Mouse (Mus musculus): ENCODE measurements around the gene Vmn1r67. TPM values are rescaled to one million over a fixed set of nuclear protein-coding genes. Genes with fewer than 3 reads are reported as not detected.

The Vmn1r67 gene
- polyA plus RNA-seq (2015; fragmentation: Nextera tagmentation; extraction: Ambion mirVana): not detected in 2 replicates

- no peak within 1 kb of the TSS for H3K4me2 ChIP-seq
- no peak within 1 kb of the TSS for H3K9ac ChIP-seq
- H3K4me1 ChIP-seq (replicated peaks): no peaks in the 10 kb centered on the region
- H3K27me3 ChIP-seq: no peaks in the 10 kb centered on the region
- no peak within 1 kb of the TSS for H3K4me3 ChIP-seq
- ATAC-seq (replicated peaks; ENCODE audit: insufficient number of reproducible peaks, insufficient read depth, low FRiP score, low read depth): no peak
- H3K27ac ChIP-seq: no peak within 1 kb of the TSS
- H3K36me3 ChIP-seq: no peaks in the 10 kb centered on the region
- H3K9me3 ChIP-seq (replicated peaks): peaks cover 4% of the 10 kb centered on the region; the same call in 1 of the 2 replicates
Observed at GRCm38 (mm10) chr7:10443031-10443430, at the start of gene Vmn1r67. Gene Vmn1r67 (plus strand): TSS chr7:10443331.

GRCm38 (mm10) chr7:10458166-10458565, 15.0 kb downstream of the Vmn1r67 start:
- H3K4me1 ChIP-seq (replicated peaks): no peaks in the 10 kb centered on the region
- H3K27me3 ChIP-seq: no peaks in the 10 kb centered on the region
- no peak overlapping the region for H3K4me3 ChIP-seq
- H3K36me3 ChIP-seq: no peaks in the 10 kb centered on the region
- H3K27ac ChIP-seq: no peak overlapping the region
- H3K4me2 ChIP-seq: no peak overlapping the region
- WGBS: 59% methylated on average over 3 of the region's 3 CpGs
- 0 out of 2 replicates have a peak, but pooled peaks cover 5% of the 10 kb centered on the region for H3K9me3 ChIP-seq (replicated peaks)
- H3K9ac ChIP-seq: no peak overlapping the region
- no peak for ATAC-seq (replicated peaks; ENCODE audit: insufficient number of reproducible peaks, insufficient read depth, low FRiP score, low read depth)

- Histone ChIP-seq H3K9me3 (replicated peaks) (no peaks in the 10 kb centered on the region), H3K4me1 (replicated peaks) (no peaks in the 10 kb centered on the region), H3K27me3 (no peaks in the 10 kb centered on the region), H3K27ac (no peak overlapping the region), H3K4me2 (no peak overlapping the region), H3K9ac (no peak overlapping the region), H3K4me3 (no peak overlapping the region), H3K36me3 (no peaks in the 10 kb centered on the region)
- ATAC-seq (replicated peaks; ENCODE audit: insufficient number of reproducible peaks, insufficient read depth, low FRiP score, low read depth): no peak
Observed at GRCm38 (mm10) chr7:10479813-10480212, 36.7 kb downstream of the Vmn1r67 start.

GRCm38 (mm10) chr7:10480588-10481233, 37.6 kb downstream of the Vmn1r67 start:
- no peaks in the 10 kb centered on the region for H3K27me3 ChIP-seq
- no peak overlapping the region for H3K4me2 ChIP-seq
- H3K27ac ChIP-seq: no peak overlapping the region
- H3K9me3 ChIP-seq (replicated peaks): no peaks in the 10 kb centered on the region
- no peak overlapping the region for H3K4me3 ChIP-seq
- WGBS: 57% methylated on average over 18 of the region's 18 CpGs
- ATAC-seq (replicated peaks; ENCODE audit: insufficient number of reproducible peaks, insufficient read depth, low FRiP score, low read depth): no peak
- no peaks in the 10 kb centered on the region for H3K36me3 ChIP-seq
- no peaks in the 10 kb centered on the region for H3K4me1 ChIP-seq (replicated peaks)
- H3K9ac ChIP-seq: no peak overlapping the region

- no peaks in the 10 kb centered on the region for H3K9me3 ChIP-seq (replicated peaks)
- WGBS: 2% methylated on average over 33 of the region's 33 CpGs
- peak within 1 kb of the TSS; percentile 63 for H3K9ac ChIP-seq
- H3K27me3 ChIP-seq: no peaks in the 10 kb centered on the region
- H3K4me2 ChIP-seq: peak within 1 kb of the TSS; percentile 63
- H3K27ac ChIP-seq: no peak within 1 kb of the TSS
- H3K4me1 ChIP-seq (replicated peaks): peaks cover 7% of the 10 kb centered on the region
- peaks cover 21% of the 10 kb centered on the region for H3K36me3 ChIP-seq
- peak; percentile 94 for ATAC-seq (replicated peaks; ENCODE audit: insufficient number of reproducible peaks, insufficient read depth, low FRiP score, low read depth)
- peak within 1 kb of the TSS; percentile 72 for H3K4me3 ChIP-seq
Observed at GRCm38 (mm10) chr7:10494786-10495521, 51.8 kb downstream of the Vmn1r67 start, which contains the start of gene Zik1. Gene Zik1 (minus strand): TSS chr7:10495394.

- no peaks in the 10 kb centered on the region for H3K27me3 ChIP-seq
- H3K4me3 ChIP-seq: peak overlapping the region; percentile 72
- H3K27ac ChIP-seq: no peak overlapping the region
- H3K4me1 ChIP-seq (replicated peaks): peaks cover 7% of the 10 kb centered on the region
- peak overlapping the region; percentile 63 for H3K4me2 ChIP-seq
- H3K36me3 ChIP-seq: peaks cover 15% of the 10 kb centered on the region
- H3K9me3 ChIP-seq (replicated peaks): no peaks in the 10 kb centered on the region
- 37% methylated on average over 6 of the region's 6 CpGs for WGBS
- H3K9ac ChIP-seq: no peak overlapping the region
- 0 out of 2 replicates have a peak, but pooled peaks have one; percentile 6 for ATAC-seq (replicated peaks; ENCODE audit: insufficient number of reproducible peaks, insufficient read depth, low FRiP score, low read depth)
Observed at GRCm38 (mm10) chr7:10495578-10495977, 52.4 kb downstream of the Vmn1r67 start.

Other genes starting within 250 kb of the Vmn1r67 start
- gene Vmn1r66, start 165.3 kb upstream of the Vmn1r67 start, polyA plus RNA-seq (2015; fragmentation: Nextera tagmentation; extraction: Ambion mirVana): not detected in 2 replicates
- 4.6 and 5.8 TPM in 2 replicates for gene Zik1, start 52.1 kb downstream of the Vmn1r67 start, polyA plus RNA-seq (2015; fragmentation: Nextera tagmentation; extraction: Ambion mirVana)
- not detected in 2 replicates for gene Vmn1r68, start 115.2 kb downstream of the Vmn1r67 start, polyA plus RNA-seq (2015; fragmentation: Nextera tagmentation; extraction: Ambion mirVana)
- not detected in 2 replicates for gene Vmn1r69, start 170.3 kb downstream of the Vmn1r67 start, polyA plus RNA-seq (2015; fragmentation: Nextera tagmentation; extraction: Ambion mirVana)
- not detected in 2 replicates for gene Vmn1r70, start 188.2 kb downstream of the Vmn1r67 start, polyA plus RNA-seq (2015; fragmentation: Nextera tagmentation; extraction: Ambion mirVana)
- not detected in 2 replicates for gene Nlrp4b, start 244.5 kb downstream of the Vmn1r67 start, polyA plus RNA-seq (2015; fragmentation: Nextera tagmentation; extraction: Ambion mirVana)

All from heart, embryonic 15.5 days (tissue).